Mouse (Mus musculus) liver, embryonic 14.5 days (tissue): ENCODE results near the gene Gar1. TPM values are rescaled to one million over a fixed set of nuclear protein-coding genes. Genes with fewer than 3 reads are reported as not detected.

ENCODE experiments used
- ATAC-seq: fragments of 200-750 bp; cut with Nextera tagmentation; 2 replicates; pipeline ENCODE4 v1.8.0; 2017; ENCODE audit warnings: moderate number of reproducible peaks, mild to moderate bottlenecking, moderate library complexity; ENCODE audit not compliant: insufficient read depth
- DNase-seq, 3 experiments: peaks; one replicate each; pipeline ENCODE4 v3.0.0-alpha.2; 2012 to 2013; ENCODE audit warnings: low read depth in 3 of 3, low spot score in 3 of 3
- H3K27ac ChIP-seq: fragments of 300-500 bp; sonication (generic); 2 replicates; pipeline ENCODE4 v1.5.1; 2014; ENCODE audit warnings: moderate library complexity, mild to moderate bottlenecking, control low read depth, inconsistent platforms
- H3K27me3 ChIP-seq: fragments of 300-500 bp; sonication (generic); 2 replicates; pipeline ENCODE4 v1.6.1; 2014; ENCODE audit warnings: mild to moderate bottlenecking, low read length, moderate library complexity; ENCODE audit not compliant: control insufficient read depth, insufficient read depth
- H3K36me3 ChIP-seq: fragments of 300-500 bp; sonication (generic); replicated peaks from 2 replicates; pipeline ENCODE4 v1.6.1; 2014; ENCODE audit warnings: low read depth; ENCODE audit not compliant: control insufficient read depth, insufficient read depth
- H3K4me1 ChIP-seq, 2 experiments: fragments of 200-500 bp in 1 of 2; fragments of 300-500 bp in 1 of 2; sonication (generic) in 1 of 2; replicated peaks; 2 replicates each; pipeline ENCODE4 v1.6.1; 2012 to 2014; ENCODE audit warnings: antibody characterized with exemption in 1 of 2, inconsistent platforms in 1 of 2, low read length in 1 of 2; ENCODE audit not compliant: control insufficient read depth in 2 of 2, insufficient read depth in 2 of 2
- H3K4me2 ChIP-seq: fragments of 300-500 bp; sonication (generic); 2 replicates; pipeline ENCODE4 v1.6.1; 2014; ENCODE audit warnings: low read depth, mild to moderate bottlenecking, control low read depth, moderate library complexity
- H3K4me3 ChIP-seq, 2 experiments: fragments of 200-500 bp in 1 of 2; fragments of 300-500 bp in 1 of 2; sonication (generic) in 1 of 2; 2 replicates each; pipeline ENCODE4 v1.5.1; 2012 to 2014; ENCODE audit warnings: low read depth in 2 of 2, low read length in 2 of 2, mild to moderate bottlenecking in 2 of 2, control low read depth in 1 of 2, inconsistent platforms in 1 of 2, moderate library complexity in 1 of 2; ENCODE audit not compliant: insufficient read depth in 1 of 2
- H3K9ac ChIP-seq: fragments of 300-500 bp; sonication (generic); replicated peaks from 2 replicates; pipeline ENCODE4 v1.6.1; 2014; ENCODE audit warnings: mild to moderate bottlenecking, control low read depth, moderate library complexity
- H3K9me3 ChIP-seq: fragments of 300-500 bp; sonication (generic); 2 replicates; pipeline ENCODE4 v1.6.1; 2016; ENCODE audit warnings: low read length, mixed read lengths; ENCODE audit not compliant: control insufficient read depth
- CTCF ChIP-seq: IDR thresholded peaks from 2 replicates; pipeline ENCODE4 v1.5.1; 2016; ENCODE audit warnings: antibody characterized with exemption, low read depth, control low read depth
- EP300 ChIP-seq: IDR thresholded peaks from 2 replicates; pipeline ENCODE4 v1.6.1; 2016; ENCODE audit warnings: antibody characterized with exemption, low read depth
- WGBS: fragments of 180-500 bp; shearing (Covaris S2); extraction: QIAGEN DNeasy Blood & Tissue Kit; methylation state at CpG from one replicate; pipeline ENCODE4 v1.1.7; 2014; ENCODE audit not compliant: insufficient replicate concordance; 5-methylcytosine and 5-hydroxymethylcytosine counted together
- polyA plus RNA-seq, 2 experiments: library from polyadenylated mRNA; depleted of rRNA in 1 of 2; stranded (reverse) in 1 of 2; unstranded in 1 of 2; fragments of >200 nt; fragmentation: Nextera tagmentation in 1 of 2; extraction: Ambion mirVana in 1 of 2; gene quantifications; 2 replicates each; pipeline versions ENCODE4 v1.2.1 to v1.2.3; 2012 to 2014

The Gar1 gene
- polyA plus RNA-seq, 2 experiments: 22.6 to 90.6 TPM

- Histone ChIP-seq H3K9me3 (no peaks in the 10 kb centered on the region; the same call in 1 of the 2 replicates), H3K36me3 (no peaks in the 10 kb centered on the region), H3K4me2 (no peak overlapping the region), H3K27ac (no peak overlapping the region), H3K4me1 (no peaks in the 10 kb centered on the region), H3K27me3 (no peaks in the 10 kb centered on the region), H3K9ac (no peak overlapping the region), H3K4me3 (no peak overlapping the region)
- no peak for ATAC-seq
- TF ChIP-seq CTCF: peak; percentile 91
- TF ChIP-seq EP300: no peak
- WGBS: 42% methylated on average over 14 of the region's 14 CpGs
- no peak for DNase-seq
Measured at GRCm38 (mm10) chr3:129863698-129864097, 32.5 kb upstream of the Gar1 start.

- H3K36me3 ChIP-seq: no peaks in the 10 kb centered on the region
- WGBS: 44% methylated on average over 2 of the region's 2 CpGs
- no peaks in the 10 kb centered on the region for H3K4me1 ChIP-seq
- TF ChIP-seq EP300 (no peak), CTCF (no peak)
- H3K27me3 ChIP-seq: no peaks in the 10 kb centered on the region
- H3K4me3 ChIP-seq: no peak overlapping the region
- H3K9ac ChIP-seq: no peak overlapping the region
- ATAC-seq (no peak), DNase-seq (no peak)
- no peak overlapping the region for H3K27ac ChIP-seq
- no peaks in the 10 kb centered on the region; the same call in 1 of the 2 replicates for H3K9me3 ChIP-seq
- H3K4me2 ChIP-seq: no peak overlapping the region
Measured at GRCm38 (mm10) chr3:129862592-129862991, 31.4 kb upstream of the Gar1 start.

GRCm38 (mm10) chr3:129846846-129847245 is 15.7 kb upstream of the Gar1 start:
- Histone ChIP-seq H3K4me3 (no peak overlapping the region), H3K4me1 (no peaks in the 10 kb centered on the region), H3K36me3 (no peaks in the 10 kb centered on the region), H3K4me2 (no peak overlapping the region), H3K9ac (no peak overlapping the region), H3K9me3 (no peaks in the 10 kb centered on the region), H3K27ac (no peak overlapping the region), H3K27me3 (no peaks in the 10 kb centered on the region)
- DNase-seq (no peak), ATAC-seq (no peak)
- WGBS: 60% methylated on average over 7 of the region's 7 CpGs
- TF ChIP-seq EP300 (no peak), CTCF (no peak)

GRCm38 (mm10) chr3:129845868-129846267 is 14.7 kb upstream of the Gar1 start:
- Histone ChIP-seq H3K4me3 (no peak overlapping the region), H3K9ac (no peak overlapping the region), H3K27ac (no peak overlapping the region), H3K4me2 (no peak overlapping the region), H3K9me3 (no peaks in the 10 kb centered on the region), H3K36me3 (no peaks in the 10 kb centered on the region), H3K27me3 (no peaks in the 10 kb centered on the region), H3K4me1 (no peaks in the 10 kb centered on the region)
- TF ChIP-seq EP300 (no peak), CTCF (no peak)
- 41% methylated on average over 2 of the region's 2 CpGs for WGBS
- DNase-seq (no peak), ATAC-seq (no peak)

- ATAC-seq: peak; percentile 44; the same call in 1 of the 2 replicates
Measured at GRCm38 (mm10) chr3:129838017-129838416, 6.8 kb upstream of the Gar1 start.

More at GRCm38 (mm10) chr3:129838017-129838416, 6.8 kb upstream of the Gar1 start:
- 52% methylated on average over 7 of the region's 7 CpGs for WGBS
- Histone ChIP-seq H3K9me3 (no peaks in the 10 kb centered on the region), H3K4me1 (peaks cover 0 to 7% of the 10 kb centered on the region in 2 experiments; a peak in 2 of 4 replicates), H3K9ac (no peak overlapping the region), H3K36me3 (no peaks in the 10 kb centered on the region), H3K27ac (no peak overlapping the region), H3K27me3 (no peaks in the 10 kb centered on the region), H3K4me2 (peak overlapping the region; percentile 25), H3K4me3 (peak overlapping the region; percentile 14 to 27; a peak in 2 of 4 replicates)
- TF ChIP-seq EP300 (no peak), CTCF (no peak)
- no peak for DNase-seq
